Mouse (Mus musculus) heart, postnatal 0 days (tissue): ENCODE measurements around the gene Fam172a. TPM values are rescaled to one million over a fixed set of nuclear protein-coding genes. Genes with fewer than 3 reads are reported as not detected.

Experiments
- ATAC-seq: fragments of 200-750 bp; cut with Nextera tagmentation; 2 replicates; pipeline ENCODE4 v1.8.0; 2017; ENCODE audit warnings: low read depth, moderate number of reproducible peaks, moderate library complexity; ENCODE audit not compliant: insufficient read depth
- DNase-seq: peaks from one replicate; pipeline ENCODE4 v3.0.0-alpha.2; 2016; ENCODE audit warnings: low spot score
- H3K27ac ChIP-seq: fragments of 300-500 bp; sonication (generic); 2 replicates; pipeline ENCODE4 v1.5.1; 2014; ENCODE audit warnings: low read depth, mild to moderate bottlenecking
- H3K27me3 ChIP-seq: fragments of 300-500 bp; sonication (generic); 2 replicates; pipeline ENCODE4 v1.6.1; 2014; ENCODE audit warnings: low read length, mixed read lengths; ENCODE audit not compliant: control insufficient read depth, insufficient read depth
- H3K36me3 ChIP-seq: fragments of 300-500 bp; sonication (generic); replicated peaks from 2 replicates; pipeline ENCODE4 v1.6.1; 2014; ENCODE audit warnings: low read length, mixed read lengths; ENCODE audit not compliant: control insufficient read depth, insufficient read depth
- H3K4me1 ChIP-seq: fragments of 300-500 bp; sonication (generic); 2 replicates; pipeline ENCODE4 v1.6.1; 2014; ENCODE audit warnings: antibody characterized with exemption; ENCODE audit not compliant: control insufficient read depth, insufficient read depth
- H3K4me2 ChIP-seq: fragments of 300-500 bp; sonication (generic); 2 replicates; pipeline ENCODE4 v1.6.1; 2014; ENCODE audit warnings: low read depth, mild to moderate bottlenecking, low read length, moderate library complexity
- H3K4me3 ChIP-seq: fragments of 300-500 bp; sonication (generic); 2 replicates; pipeline ENCODE4 v1.5.1; 2014; ENCODE audit warnings: low read depth, low read length
- H3K9ac ChIP-seq: fragments of 300-500 bp; sonication (generic); replicated peaks from 2 replicates; pipeline ENCODE4 v1.6.1; 2014; ENCODE audit warnings: low read depth, low read length, mixed read lengths
- H3K9me3 ChIP-seq: fragments of 300-500 bp; sonication (generic); replicated peaks from 2 replicates; pipeline ENCODE4 v1.6.1; 2016; ENCODE audit warnings: low read length; ENCODE audit not compliant: control insufficient read depth
- CTCF ChIP-seq: IDR thresholded peaks from 2 replicates; pipeline ENCODE4 v1.5.1; 2016; ENCODE audit warnings: antibody characterized with exemption, control low read depth, low read depth
- EP300 ChIP-seq: IDR thresholded peaks from 2 replicates; pipeline ENCODE4 v1.6.1; 2016; ENCODE audit warnings: antibody characterized with exemption, low read depth
- WGBS: fragments of 180-500 bp; shearing (Covaris S2); extraction: QIAGEN DNeasy Blood & Tissue Kit; methylation state at CpG from one replicate; pipeline ENCODE4 v1.1.7; 2014; 5-methylcytosine and 5-hydroxymethylcytosine counted together
- polyA plus RNA-seq: library from polyadenylated mRNA; unstranded; fragments of >200 nt; fragmentation: Nextera tagmentation; extraction: Ambion mirVana; gene quantifications from 2 replicates; pipeline ENCODE4 v1.2.1, GENCODE M21; 2015
- total RNA-seq: library from RNA; depleted of rRNA; stranded (reverse); fragments of >200 nt; gene quantifications from 2 replicates; pipeline ENCODE4 v1.2.3, GENCODE M21; 2014; ENCODE audit warnings: low replicate concordance

The Fam172a gene
- total and polyA plus RNA-seq, 2 experiments from 2014 or later, result 11.2 to 14.8 TPM

DNA sequence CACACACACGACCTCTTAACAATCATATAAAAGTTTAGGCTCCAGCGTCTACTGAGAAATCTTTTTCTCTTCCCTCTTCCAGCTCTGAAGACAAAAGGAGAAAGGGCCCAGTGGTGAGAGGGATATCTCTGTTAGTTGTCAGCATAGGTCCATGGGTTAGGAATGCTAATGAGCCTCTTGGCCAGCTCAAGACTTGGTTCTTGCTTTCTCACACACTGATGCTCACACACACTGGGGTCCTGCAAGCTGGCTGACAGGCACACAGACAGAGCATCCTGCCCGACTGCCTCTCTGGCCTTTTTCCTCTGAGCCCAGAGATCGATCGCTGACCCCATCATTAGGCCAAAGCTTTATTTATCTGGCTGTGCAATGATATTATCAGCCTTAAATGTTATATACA, 482.2 kb downstream of the Fam172a start:
- Histone ChIP-seq H3K4me1 (no peaks in the 10 kb centered on the region), H3K9ac (no peak overlapping the region), H3K4me3 (no peak overlapping the region), H3K27me3 (peaks cover 99% of the 10 kb centered on the region), H3K36me3 (no peaks in the 10 kb centered on the region), H3K4me2 (no peak overlapping the region), H3K27ac (no peak overlapping the region), H3K9me3 (no peaks in the 10 kb centered on the region)
- TF ChIP-seq CTCF (no peak), EP300 (no peak)
- DNase-seq (no peak), ATAC-seq (no peak)
- 18% methylated on average over 5 of the region's 5 CpGs for WGBS

DNA sequence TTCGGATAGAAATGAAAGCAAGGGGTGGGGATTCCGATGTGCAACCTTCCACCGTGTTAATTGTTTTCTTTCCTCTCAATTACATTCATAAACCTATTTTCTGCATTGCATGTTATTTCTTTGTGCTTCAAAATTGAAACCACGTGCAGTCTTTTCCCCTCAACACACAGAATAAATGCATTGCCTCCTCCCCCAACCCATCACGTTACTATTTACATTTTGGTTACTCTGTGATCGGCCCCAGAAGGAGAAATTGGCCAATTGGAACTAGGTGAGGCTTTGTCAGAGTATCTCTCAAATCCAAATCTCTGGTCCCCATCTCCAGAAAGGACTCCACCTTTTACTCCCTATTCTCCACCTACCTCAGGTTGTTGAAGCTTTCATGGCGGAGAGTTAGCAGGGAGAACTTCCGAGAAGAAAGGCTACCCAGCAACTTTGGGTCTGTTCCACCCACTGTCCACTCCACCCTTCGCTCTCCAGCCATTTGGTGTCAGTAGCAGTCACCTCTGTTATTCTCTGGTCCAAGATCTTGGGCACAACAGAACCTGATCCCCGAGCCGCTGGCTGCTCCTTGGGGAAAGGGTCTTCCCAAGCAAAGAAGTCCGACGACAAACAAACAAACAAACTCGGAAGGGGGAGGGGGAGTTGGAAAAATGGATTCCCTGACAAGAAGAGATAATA, 483.1 kb downstream of the Fam172a start:
- peaks cover 96% of the 10 kb centered on the region for H3K27me3 ChIP-seq
- 12% methylated on average over 14 of the region's 14 CpGs for WGBS
- no peak for TF ChIP-seq EP300
- no peak for TF ChIP-seq CTCF
- H3K9me3 ChIP-seq, result no peaks in the 10 kb centered on the region
- DNase-seq, result no peak
- no peak overlapping the region for H3K27ac ChIP-seq
- H3K4me1 ChIP-seq, result no peaks in the 10 kb centered on the region
- H3K36me3 ChIP-seq, result no peaks in the 10 kb centered on the region
- no peak overlapping the region for H3K9ac ChIP-seq
- no peak for ATAC-seq
- no peak overlapping the region for H3K4me3 ChIP-seq
- no peak overlapping the region for H3K4me2 ChIP-seq

DNA sequence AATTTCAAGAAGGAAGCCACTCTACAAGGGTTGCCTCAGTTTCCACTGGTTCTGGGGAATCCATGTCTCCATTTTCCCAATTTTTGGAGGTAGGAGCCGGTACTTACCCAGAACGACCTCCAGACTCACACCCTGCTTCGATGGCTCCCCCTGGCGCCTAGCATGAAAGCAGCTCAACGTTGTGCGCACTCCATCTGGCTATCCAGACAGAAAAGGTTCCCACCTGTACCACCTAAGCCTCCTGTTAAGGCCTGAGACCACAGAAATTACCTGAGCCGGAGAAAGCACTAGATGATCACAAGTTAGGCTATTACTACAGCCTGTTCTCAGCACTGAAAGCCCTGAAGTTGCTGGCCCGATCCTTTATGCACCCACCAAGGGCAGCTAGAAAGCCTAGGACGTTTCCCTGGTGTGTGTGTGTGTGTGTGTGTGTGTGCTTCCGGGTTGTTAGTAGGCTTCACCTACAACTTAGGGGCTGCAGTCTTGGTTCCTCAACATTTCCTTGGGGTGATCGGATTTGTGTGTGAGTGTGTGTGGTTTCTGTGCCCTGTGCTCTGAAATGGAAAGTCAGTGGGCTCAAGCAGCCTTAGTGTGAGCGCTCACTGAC, 484.6 kb downstream of the Fam172a start:
- 24% methylated on average over 12 of the region's 12 CpGs for WGBS
- Histone ChIP-seq H3K4me2 (no peak overlapping the region), H3K4me1 (no peaks in the 10 kb centered on the region), H3K27me3 (peaks cover 84% of the 10 kb centered on the region), H3K9me3 (no peaks in the 10 kb centered on the region), H3K27ac (no peak overlapping the region), H3K9ac (no peak overlapping the region), H3K36me3 (no peaks in the 10 kb centered on the region), H3K4me3 (no peak overlapping the region)
- no peak for ATAC-seq
- no peak for TF ChIP-seq EP300
- peak; percentile 46 for TF ChIP-seq CTCF
- DNase-seq, result no peak

- TF ChIP-seq CTCF (no peak), EP300 (no peak)
- H3K4me1 ChIP-seq, result no peaks in the 10 kb centered on the region
- no peak for DNase-seq
- peaks cover 74% of the 10 kb centered on the region for H3K27me3 ChIP-seq
- 65% methylated on average over 5 of the region's 5 CpGs for WGBS
- H3K27ac ChIP-seq, result no peak overlapping the region
- H3K36me3 ChIP-seq, result no peaks in the 10 kb centered on the region
- no peak overlapping the region for H3K9ac ChIP-seq
- no peak overlapping the region for H3K4me3 ChIP-seq
- ATAC-seq, result no peak
- no peaks in the 10 kb centered on the region for H3K9me3 ChIP-seq
- H3K4me2 ChIP-seq, result no peak overlapping the region
Observed at GRCm38 (mm10) chr13:78187833-78188232, 486.0 kb downstream of the Fam172a start.

DNA sequence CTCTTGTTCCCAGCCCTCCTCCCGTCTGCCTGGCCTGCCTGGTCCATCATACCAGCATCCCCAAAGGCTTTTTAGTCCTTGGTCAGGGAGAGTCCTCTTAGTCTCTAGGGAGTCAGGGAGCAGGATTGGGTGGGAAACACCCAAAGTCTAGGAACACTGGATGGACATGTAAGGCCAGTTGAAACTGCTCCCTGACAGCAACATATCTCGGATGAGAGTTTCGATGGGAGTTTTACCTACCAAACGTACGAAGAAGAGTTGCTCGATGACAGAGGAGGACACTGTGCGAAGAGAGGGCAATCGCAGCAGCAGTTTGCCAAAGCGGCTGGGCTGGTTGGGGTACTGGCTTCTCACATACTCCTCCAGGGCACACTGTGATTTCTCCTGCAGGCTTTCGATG, 487.8 kb downstream of the Fam172a start:
- DNase-seq (no peak), ATAC-seq (no peak)
- H3K27me3 ChIP-seq, result peaks cover 73% of the 10 kb centered on the region
- H3K36me3 ChIP-seq, result no peaks in the 10 kb centered on the region
- 49% methylated on average over 10 of the region's 10 CpGs for WGBS
- TF ChIP-seq EP300, result no peak
- TF ChIP-seq CTCF, result no peak
- no peak overlapping the region for H3K4me3 ChIP-seq
- H3K4me2 ChIP-seq, result no peak overlapping the region
- no peaks in the 10 kb centered on the region for H3K9me3 ChIP-seq
- H3K27ac ChIP-seq, result no peak overlapping the region
- H3K4me1 ChIP-seq, result no peaks in the 10 kb centered on the region
- H3K9ac ChIP-seq, result no peak overlapping the region
